Mouse (Mus musculus) forebrain, embryonic 13.5 days (tissue): ENCODE results near the gene Zfp648. TPM values are rescaled to one million over a fixed set of nuclear protein-coding genes. Genes with fewer than 3 reads are reported as not detected.
A peak's percentile ranks its signal among the peaks of the same experiment; 100 is the strongest.

Experiments used
- ATAC-seq: fragments of 200-750 bp; cut with Nextera tagmentation; 2 replicates; pipeline ENCODE4 v1.8.0; 2017
- H3K27ac ChIP-seq: fragments of 300-500 bp; sonication (generic); 2 replicates; pipeline ENCODE4 v1.5.1; 2015; ENCODE audit warnings: inconsistent platforms, mild to moderate bottlenecking, moderate library complexity
- H3K27me3 ChIP-seq: fragments of 300-500 bp; sonication (generic); 2 replicates; pipeline ENCODE4 v1.6.1; 2015; ENCODE audit warnings: mild to moderate bottlenecking, inconsistent platforms
- H3K36me3 ChIP-seq: fragments of 300-500 bp; sonication (generic); 2 replicates; pipeline ENCODE4 v1.6.1; 2015; ENCODE audit warnings: mild to moderate bottlenecking, inconsistent platforms; ENCODE audit not compliant: poor library complexity, severe bottlenecking
- H3K4me1 ChIP-seq: fragments of 300-500 bp; sonication (generic); 2 replicates; pipeline ENCODE4 v1.6.1; 2015; ENCODE audit warnings: inconsistent platforms
- H3K4me2 ChIP-seq: fragments of 300-500 bp; sonication (generic); 2 replicates; pipeline ENCODE4 v1.6.1; 2015; ENCODE audit warnings: inconsistent platforms, mild to moderate bottlenecking, moderate library complexity
- H3K4me3 ChIP-seq: fragments of 300-500 bp; sonication (generic); 2 replicates; pipeline ENCODE4 v1.5.1; 2015; ENCODE audit warnings: mild to moderate bottlenecking, inconsistent platforms
- H3K9ac ChIP-seq: fragments of 300-500 bp; sonication (generic); 2 replicates; pipeline ENCODE4 v1.6.1; 2015; ENCODE audit warnings: mild to moderate bottlenecking, inconsistent platforms
- H3K9me3 ChIP-seq: fragments of 300-500 bp; sonication (generic); replicated peaks from 2 replicates; pipeline ENCODE4 v1.6.1; 2016; ENCODE audit warnings: inconsistent platforms
- WGBS: fragments of 180-500 bp; shearing (Covaris S2); methylation state at CpG from one replicate; pipeline ENCODE4 v1.1.7; 2015; 5-methylcytosine and 5-hydroxymethylcytosine counted together
- polyA plus RNA-seq: library from polyadenylated mRNA; unstranded; fragments of >200 nt; fragmentation: Nextera tagmentation; extraction: Ambion mirVana; gene quantifications from 2 replicates; pipeline ENCODE4 v1.2.1, GENCODE M21; 2015

The Zfp648 gene
- polyA plus RNA-seq: not detected in 2 replicates

DNA sequence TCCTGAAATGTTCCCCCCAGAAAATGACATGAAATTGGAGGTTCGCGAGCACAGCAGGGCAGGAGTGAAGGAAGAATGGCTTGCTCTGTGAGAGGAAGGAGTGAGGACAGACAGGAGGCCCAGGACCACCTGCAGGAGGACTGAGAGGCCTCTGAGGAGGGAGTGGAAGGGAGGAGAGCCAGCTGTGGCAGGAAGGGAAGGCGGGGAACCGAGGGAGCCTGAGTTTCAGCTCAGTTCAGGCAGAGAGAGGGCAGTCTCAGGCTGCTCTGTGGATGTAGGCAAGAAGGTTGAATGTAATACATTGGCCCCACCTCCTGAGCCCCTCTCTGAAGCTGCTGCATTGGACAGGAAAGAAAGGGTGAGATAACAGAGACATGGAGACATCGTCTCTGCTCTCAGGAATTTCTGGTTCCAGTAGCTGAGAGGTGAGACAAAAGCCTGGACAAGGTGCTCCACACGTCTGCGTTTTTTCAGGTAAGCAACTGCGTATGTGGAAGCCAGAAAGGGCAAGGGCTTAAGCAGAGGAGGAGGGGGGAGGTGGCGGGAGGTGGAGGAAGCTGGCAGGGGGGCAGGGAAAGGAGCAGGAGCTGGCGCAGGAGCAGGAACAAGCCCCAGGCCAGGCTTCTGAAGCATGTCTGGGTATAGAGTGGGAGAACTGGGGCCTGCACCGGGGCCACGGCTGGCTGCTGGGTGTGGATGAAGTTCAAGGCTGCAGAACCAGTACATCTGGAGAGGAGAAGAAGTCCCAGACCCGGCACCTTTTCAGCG is at the start of gene Zfp648:
Zfp648 (plus strand) TSS at position 233 of the 768 bp plus-strand sequence.
- ATAC-seq: no peak
- H3K27me3 ChIP-seq: peaks cover 35% of the 10 kb centered on the region
- no peaks in the 10 kb centered on the region for H3K9me3 ChIP-seq
- H3K9ac ChIP-seq: no peak within 1 kb of the TSS
- 39% methylated on average over 14 of the region's 14 CpGs for WGBS
- no peaks in the 10 kb centered on the region for H3K36me3 ChIP-seq
- H3K27ac ChIP-seq: no peak within 1 kb of the TSS
- H3K4me3 ChIP-seq: no peak within 1 kb of the TSS
- H3K4me2 ChIP-seq: no peak within 1 kb of the TSS
- peaks cover 15% of the 10 kb centered on the region for H3K4me1 ChIP-seq

GRCm38 (mm10) chr1:154152539-154152938 is 48.4 kb upstream of the Zfp648 start:
- Histone ChIP-seq H3K36me3 (no peaks in the 10 kb centered on the region), H3K4me1 (peaks cover 28% of the 10 kb centered on the region), H3K4me3 (no peak overlapping the region), H3K9ac (no peak overlapping the region), H3K4me2 (no peak overlapping the region), H3K27me3 (no peaks in the 10 kb centered on the region), H3K27ac (no peak overlapping the region), H3K9me3 (no peaks in the 10 kb centered on the region)
- WGBS: 48% methylated on average over 1 of the region's 1 CpGs
- ATAC-seq: no peak

GRCm38 (mm10) chr1:154153800-154154199 is 47.2 kb upstream of the Zfp648 start:
- no peaks in the 10 kb centered on the region for H3K36me3 ChIP-seq
- H3K27me3 ChIP-seq: no peaks in the 10 kb centered on the region
- H3K4me2 ChIP-seq: no peak overlapping the region
- no peaks in the 10 kb centered on the region for H3K9me3 ChIP-seq
- H3K27ac ChIP-seq: no peak overlapping the region
- H3K9ac ChIP-seq: no peak overlapping the region
- H3K4me1 ChIP-seq: peaks cover 32% of the 10 kb centered on the region
- 87% methylated on average over 7 of the region's 7 CpGs for WGBS
- no peak for ATAC-seq
- no peak overlapping the region for H3K4me3 ChIP-seq

GRCm38 (mm10) chr1:154156177-154157062 is 44.6 kb upstream of the Zfp648 start:
- Histone ChIP-seq H3K9ac (no peak overlapping the region), H3K27ac (peak overlapping the region; percentile 86), H3K4me2 (peak overlapping the region; percentile 21; the same call in 1 of the 2 replicates), H3K4me3 (no peak overlapping the region), H3K36me3 (no peaks in the 10 kb centered on the region), H3K27me3 (no peaks in the 10 kb centered on the region), H3K4me1 (peaks cover 22% of the 10 kb centered on the region), H3K9me3 (no peaks in the 10 kb centered on the region)
- WGBS: 24% methylated on average over 14 of the region's 14 CpGs
- ATAC-seq: peak; percentile 98

DNA sequence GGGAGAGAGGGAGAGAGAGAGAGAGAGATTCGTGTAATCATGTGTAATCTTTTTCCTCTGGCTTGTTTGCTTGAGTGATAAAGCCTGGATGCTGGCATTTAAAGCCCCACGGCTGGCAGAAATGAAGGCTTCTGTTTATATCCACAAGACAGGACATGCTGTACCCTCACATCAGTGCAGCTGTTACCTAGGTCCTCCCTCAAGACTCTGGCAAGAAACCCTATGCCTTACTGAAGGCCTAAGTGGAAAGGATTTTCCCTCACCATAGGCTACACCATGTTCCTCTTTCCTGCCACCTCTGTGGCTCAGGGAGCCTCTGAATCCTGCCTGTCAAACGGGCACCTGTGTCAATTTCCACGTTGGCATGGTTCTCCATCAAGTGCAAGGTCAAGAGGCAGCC is 43.9 kb upstream of the Zfp648 start:
- H3K27ac ChIP-seq: peak overlapping the region; percentile 86
- H3K9me3 ChIP-seq: no peaks in the 10 kb centered on the region
- H3K36me3 ChIP-seq: no peaks in the 10 kb centered on the region
- H3K27me3 ChIP-seq: no peaks in the 10 kb centered on the region
- H3K4me3 ChIP-seq: no peak overlapping the region
- 42% methylated on average over 4 of the region's 4 CpGs for WGBS
- no peak overlapping the region for H3K9ac ChIP-seq
- peak; percentile 53 for ATAC-seq
- peaks cover 22% of the 10 kb centered on the region for H3K4me1 ChIP-seq
- H3K4me2 ChIP-seq: no peak overlapping the region

GRCm38 (mm10) chr1:154167696-154168095 is 33.3 kb upstream of the Zfp648 start:
- 85% methylated on average over 6 of the region's 6 CpGs for WGBS
- H3K4me2 ChIP-seq: no peak overlapping the region
- H3K4me1 ChIP-seq: no peaks in the 10 kb centered on the region

GRCm38 (mm10) chr1:154175334-154175733 is 25.7 kb upstream of the Zfp648 start:
- Histone ChIP-seq H3K9ac (no peak overlapping the region), H3K4me1 (no peaks in the 10 kb centered on the region), H3K36me3 (no peaks in the 10 kb centered on the region), H3K9me3 (no peaks in the 10 kb centered on the region), H3K27ac (no peak overlapping the region), H3K4me2 (no peak overlapping the region), H3K4me3 (no peak overlapping the region), H3K27me3 (no peaks in the 10 kb centered on the region)
- WGBS: 66% methylated on average over 6 of the region's 6 CpGs
- ATAC-seq: peak; percentile 77

More at GRCm38 (mm10) chr1:154167696-154168095, 33.3 kb upstream of the Zfp648 start:
- H3K27ac ChIP-seq: no peak overlapping the region
- H3K9me3 ChIP-seq: no peaks in the 10 kb centered on the region
- no peak overlapping the region for H3K9ac ChIP-seq
- no peaks in the 10 kb centered on the region for H3K27me3 ChIP-seq
- no peaks in the 10 kb centered on the region for H3K36me3 ChIP-seq
- ATAC-seq: no peak
- H3K4me3 ChIP-seq: no peak overlapping the region

GRCm38 (mm10) chr1:154177781-154178180 is 23.2 kb upstream of the Zfp648 start:
- Histone ChIP-seq H3K4me3 (no peak overlapping the region), H3K9me3 (no peaks in the 10 kb centered on the region), H3K27me3 (no peaks in the 10 kb centered on the region), H3K4me1 (no peaks in the 10 kb centered on the region), H3K9ac (no peak overlapping the region), H3K27ac (no peak overlapping the region), H3K36me3 (no peaks in the 10 kb centered on the region), H3K4me2 (no peak overlapping the region)
- ATAC-seq: no peak
- 91% methylated on average over 4 of the region's 4 CpGs for WGBS

GRCm38 (mm10) chr1:154178541-154179155 is 22.3 kb upstream of the Zfp648 start:
- H3K27ac ChIP-seq: no peak overlapping the region
- H3K36me3 ChIP-seq: no peaks in the 10 kb centered on the region
- no peak overlapping the region for H3K9ac ChIP-seq
- H3K27me3 ChIP-seq: no peaks in the 10 kb centered on the region
- H3K9me3 ChIP-seq: no peaks in the 10 kb centered on the region
- H3K4me3 ChIP-seq: no peak overlapping the region
- no peaks in the 10 kb centered on the region for H3K4me1 ChIP-seq
- ATAC-seq: no peak
- no peak overlapping the region for H3K4me2 ChIP-seq
- WGBS: 89% methylated on average over 8 of the region's 8 CpGs

GRCm38 (mm10) chr1:154180952-154181351 is 20.0 kb upstream of the Zfp648 start:
- ATAC-seq: peak; percentile 97
- no peak overlapping the region for H3K4me3 ChIP-seq
- H3K4me2 ChIP-seq: no peak overlapping the region
- no peaks in the 10 kb centered on the region for H3K9me3 ChIP-seq
- no peak overlapping the region for H3K9ac ChIP-seq
- WGBS: 27% methylated on average over 2 of the region's 2 CpGs
- H3K27me3 ChIP-seq: no peaks in the 10 kb centered on the region
- no peak overlapping the region for H3K27ac ChIP-seq
- H3K4me1 ChIP-seq: no peaks in the 10 kb centered on the region
- no peaks in the 10 kb centered on the region for H3K36me3 ChIP-seq

DNA sequence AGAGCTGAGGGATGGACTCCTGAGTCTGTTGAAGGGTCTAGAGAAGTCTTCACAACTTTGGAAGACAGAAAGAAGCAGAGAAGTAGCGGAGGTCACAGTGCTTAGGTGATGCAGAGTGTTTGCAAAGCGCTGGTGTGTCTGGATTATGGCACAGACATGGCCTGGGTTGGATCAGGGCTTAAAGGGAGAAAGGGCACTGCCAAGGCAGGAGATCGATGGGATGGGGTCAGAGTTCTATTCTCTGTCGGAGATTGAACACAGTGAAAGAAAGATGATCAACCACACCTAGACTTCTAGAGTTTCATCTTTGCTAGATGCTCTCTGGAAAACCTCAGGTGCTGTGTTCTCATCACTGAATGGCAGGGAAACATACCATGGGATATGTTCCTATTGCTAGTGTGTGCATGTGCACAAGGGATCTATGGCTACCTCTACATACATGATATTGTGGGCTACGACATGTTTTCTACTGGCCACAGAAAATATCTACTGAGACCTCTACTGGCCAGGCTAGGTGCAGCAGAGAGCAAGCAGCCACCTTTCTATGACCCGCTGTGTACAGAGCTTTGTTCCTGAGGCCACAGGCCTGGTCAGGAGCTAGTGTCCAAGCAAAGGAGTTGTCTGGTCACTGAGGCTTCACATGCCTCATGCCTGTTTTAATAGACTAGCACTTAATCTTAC is 18.5 kb upstream of the Zfp648 start:
- H3K9me3 ChIP-seq: no peaks in the 10 kb centered on the region
- no peaks in the 10 kb centered on the region for H3K4me1 ChIP-seq
- H3K36me3 ChIP-seq: no peaks in the 10 kb centered on the region
- H3K9ac ChIP-seq: no peak overlapping the region
- no peak; the same call in 1 of the 2 replicates for ATAC-seq
- H3K4me3 ChIP-seq: no peak overlapping the region
- H3K4me2 ChIP-seq: no peak overlapping the region
- no peak overlapping the region for H3K27ac ChIP-seq
- H3K27me3 ChIP-seq: no peaks in the 10 kb centered on the region
- 75% methylated on average over 6 of the region's 6 CpGs for WGBS
